Mouse (Mus musculus) 416B (cell line): ENCODE measurements around the gene Erbb2.
A peak's percentile ranks its signal among the peaks of the same experiment; 100 is the strongest.
"Not testable (repeated sequence)": the region's sequence is repeated elsewhere in the genome, so short reads cannot be mapped to it uniquely, and the experiment has no call there.

ENCODE experiments used
- DNase-seq: peaks from one replicate; pipeline ENCODE4 v3.0.0; 2011; ENCODE audit warnings: low read depth

Erbb2 gene

DNA sequence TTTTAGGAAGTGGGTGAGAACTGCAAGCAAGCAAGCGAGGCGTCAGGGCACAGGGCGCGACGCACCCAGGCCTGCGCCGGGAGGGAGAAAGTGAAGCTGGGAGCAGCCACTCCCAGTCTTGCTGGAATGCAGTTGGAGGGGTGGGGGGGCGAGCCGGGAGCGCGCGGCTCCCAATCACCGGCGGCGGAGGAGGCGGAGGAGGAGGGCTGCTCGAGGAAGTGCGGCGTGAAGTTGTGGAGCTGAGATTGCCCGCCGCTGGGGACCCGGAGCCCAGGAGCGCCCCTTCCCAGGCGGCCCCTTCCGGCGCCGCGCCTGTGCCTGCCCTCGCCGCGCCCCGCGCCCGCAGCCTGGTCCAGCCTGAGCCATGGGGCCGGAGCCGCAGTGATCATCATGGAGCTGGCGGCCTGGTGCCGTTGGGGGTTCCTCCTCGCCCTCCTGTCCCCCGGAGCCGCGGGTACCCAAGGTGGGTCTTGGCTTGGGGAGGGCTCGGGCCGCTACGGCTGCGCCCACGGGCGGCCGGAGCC, at the start of gene Erbb2:
Gene Erbb2 (plus strand): TSS at position 198 of the 524 bp plus-strand sequence.
- no peak for DNase-seq

DNA sequence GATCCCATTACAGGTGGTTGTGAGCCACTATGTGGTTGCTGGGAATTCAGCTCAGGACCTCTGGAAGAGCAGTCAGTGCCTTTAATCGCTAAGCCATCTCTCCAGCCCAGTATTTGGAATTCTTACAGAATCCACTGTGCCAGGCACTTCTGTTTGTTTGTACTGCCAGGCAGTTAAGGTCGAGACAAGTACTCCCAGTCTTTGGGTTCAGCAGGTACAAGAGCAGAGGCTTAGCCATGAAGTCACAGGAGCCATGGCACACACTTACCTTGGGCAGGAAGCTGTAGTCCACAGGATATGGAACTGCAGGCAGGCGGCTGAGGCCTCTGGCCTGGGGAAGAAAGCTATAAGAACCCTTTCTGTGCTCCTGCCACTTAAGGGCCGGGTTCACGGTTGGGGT, 48.5 kb upstream of the Erbb2 start:
- DNase-seq: no peak

- no peak for DNase-seq
Measured at GRCm38 (mm10) chr11:98364410-98364809, 47.9 kb upstream of the Erbb2 start.

DNA sequence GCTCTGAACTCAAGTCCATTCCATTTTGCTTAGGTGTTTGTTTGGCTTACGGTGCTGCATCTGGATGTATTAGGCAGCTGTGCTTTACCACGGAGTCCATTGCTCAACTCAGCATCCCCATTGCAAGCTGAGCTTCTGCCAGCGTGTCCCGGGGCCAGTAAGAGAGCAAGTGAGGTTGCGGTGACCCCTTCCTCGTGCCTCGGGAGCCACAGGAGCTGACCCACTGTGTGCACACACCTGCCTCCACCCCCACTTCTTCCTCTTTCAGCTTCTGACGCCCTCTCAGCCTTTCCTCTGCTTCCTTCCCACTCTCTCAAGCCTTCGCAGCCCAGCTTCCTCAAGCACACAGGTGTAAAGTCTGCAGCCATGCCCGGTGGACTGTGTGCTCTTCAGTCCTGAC, 46.0 kb upstream of the Erbb2 start:
- DNase-seq: peak; percentile 34

DNA sequence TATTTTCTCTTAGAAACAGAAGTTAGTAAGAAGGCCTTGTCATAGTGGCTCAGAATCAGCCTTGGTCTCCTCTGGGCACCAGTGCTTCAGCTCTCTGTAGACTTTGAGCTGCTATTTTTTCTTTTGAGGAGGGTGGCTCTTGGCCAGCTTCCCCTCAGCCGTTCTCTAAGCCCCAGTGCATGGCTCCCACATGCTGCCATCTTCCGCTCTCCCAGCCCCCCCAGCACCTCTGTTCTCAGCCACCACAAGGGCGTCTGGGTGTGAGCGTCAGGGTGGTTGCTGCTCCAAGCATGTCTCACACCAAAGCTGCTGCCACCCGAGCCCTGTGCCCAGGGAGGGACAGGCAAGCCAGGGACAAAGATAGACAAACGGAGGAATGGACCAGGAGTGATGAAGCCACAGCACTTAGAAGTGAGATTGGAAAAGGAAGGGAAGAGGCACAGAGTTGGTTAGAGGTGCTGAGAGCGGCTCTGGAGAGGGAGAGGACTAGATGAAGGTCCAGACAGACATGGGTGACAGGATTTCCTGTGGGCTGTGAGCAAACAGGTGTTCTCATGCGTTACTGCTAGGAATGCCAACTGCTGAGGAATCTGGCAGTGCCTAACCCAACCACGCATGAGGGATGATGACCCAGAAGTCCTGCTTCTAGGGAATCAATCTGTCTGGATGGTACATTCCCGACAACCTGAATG, 45.0 kb upstream of the Erbb2 start:
- no peak for DNase-seq

DNA sequence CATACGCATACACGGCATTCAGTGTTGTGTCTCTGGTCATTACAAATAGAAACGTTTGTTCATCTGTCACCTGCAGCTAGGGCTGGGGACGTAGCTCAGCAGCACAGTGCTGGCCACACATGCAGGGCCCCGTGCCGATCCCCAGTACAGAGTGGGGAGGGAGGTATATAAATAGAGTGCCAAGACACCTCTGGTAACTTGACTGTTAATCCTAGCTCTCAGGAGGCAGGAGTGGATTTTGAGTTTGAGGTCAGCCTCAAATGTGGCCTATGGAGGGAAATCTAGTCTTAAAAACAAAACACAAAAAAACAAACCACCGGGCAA, 44.4 kb upstream of the Erbb2 start:
- DNase-seq: no peak

DNA sequence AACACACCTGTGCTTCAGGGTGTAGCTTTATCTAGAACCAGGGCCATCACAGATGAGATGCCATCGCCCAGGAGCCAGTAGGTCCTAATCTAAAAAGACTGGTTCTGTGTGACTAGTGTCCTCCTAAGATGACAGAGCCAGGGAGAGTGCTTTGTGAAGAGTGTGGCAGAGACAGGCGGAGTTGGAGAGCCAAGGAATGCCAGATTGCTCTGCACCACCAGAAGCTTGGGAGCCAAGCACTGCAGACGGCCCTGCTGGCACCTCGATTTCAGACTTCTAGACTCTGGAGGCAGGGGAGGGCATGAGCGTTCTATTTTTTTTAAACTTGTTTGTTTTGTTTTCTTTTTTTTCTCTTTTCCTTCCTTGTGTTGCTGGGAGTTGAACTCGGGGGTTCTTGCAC, 42.9 kb upstream of the Erbb2 start:
- DNase-seq: no peak

GRCm38 (mm10) chr11:98370588-98370987, 41.7 kb upstream of the Erbb2 start:
- DNase-seq: no peak

DNA sequence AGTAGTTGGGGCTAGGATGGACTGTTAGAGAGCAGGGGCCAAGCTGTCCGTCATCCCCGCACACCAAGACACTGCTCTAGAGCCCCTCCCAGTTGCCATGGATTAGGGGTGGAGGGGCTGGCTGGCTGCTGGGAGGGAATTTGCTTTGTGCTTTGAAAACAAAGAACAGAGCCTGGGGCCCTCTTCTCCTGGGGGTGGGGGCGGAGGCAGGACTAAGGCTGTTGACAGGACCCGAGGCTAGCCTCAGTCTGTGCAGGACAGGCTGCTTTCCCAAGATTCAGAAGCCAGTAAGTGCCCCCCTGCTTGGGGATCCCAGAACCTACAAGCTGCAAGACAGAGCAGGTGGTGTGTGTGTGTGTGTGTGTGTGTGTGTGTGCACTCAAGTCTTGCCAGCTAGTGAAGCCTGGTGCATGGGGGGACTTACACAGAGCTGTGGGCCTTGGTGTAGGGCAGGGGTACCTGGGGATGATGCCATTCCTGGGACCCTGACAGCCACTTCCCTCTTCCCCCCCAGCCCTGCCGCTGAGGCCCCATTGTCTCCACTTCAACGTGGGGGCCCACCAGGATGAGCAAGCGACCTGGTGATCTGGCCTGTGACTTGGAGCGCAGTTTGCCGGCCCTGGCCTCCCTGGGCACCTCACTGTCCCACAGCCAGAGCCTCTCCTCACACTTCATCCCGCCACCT, 40.6 kb upstream of the Erbb2 start:
- DNase-seq: no peak

DNA sequence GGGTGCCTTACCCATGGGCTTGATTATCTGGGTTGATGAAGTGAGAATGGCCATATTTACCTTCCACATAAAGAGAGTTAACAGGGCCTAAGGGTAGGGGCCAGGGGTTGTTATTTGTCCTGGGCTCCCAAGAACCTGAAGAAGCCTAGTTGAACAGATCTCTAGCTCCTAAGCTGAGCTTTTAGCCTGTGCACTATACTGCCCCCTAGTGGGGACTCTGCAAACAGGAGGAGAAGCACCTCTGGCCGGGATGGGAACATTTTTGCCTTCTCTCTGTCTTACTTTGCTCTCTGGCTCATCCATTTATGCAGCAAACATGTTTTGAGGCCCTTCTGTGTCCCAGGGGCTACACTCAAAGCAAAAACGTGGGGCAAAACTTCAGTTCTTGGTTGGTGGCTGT, 39.9 kb upstream of the Erbb2 start:
- DNase-seq: peak; percentile 73

DNA sequence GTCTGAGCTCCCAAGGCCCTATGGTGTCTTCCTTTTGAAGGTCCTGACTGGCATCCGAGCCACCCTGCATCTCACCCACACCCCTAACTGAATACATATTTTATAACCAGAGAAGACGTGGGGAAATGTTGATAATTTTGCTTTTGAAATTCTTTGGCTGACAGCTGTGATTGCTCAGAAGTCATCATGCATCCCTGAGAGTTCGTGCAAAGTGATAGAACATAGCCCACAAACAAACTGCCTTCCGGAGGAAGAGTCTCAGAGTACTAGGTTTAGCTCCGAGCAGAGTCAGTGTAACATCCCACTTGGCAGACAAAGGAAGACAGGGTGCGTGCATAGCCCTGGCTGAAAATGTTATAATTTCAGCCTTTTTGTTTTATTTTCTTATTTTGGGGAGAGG, 39.0 kb upstream of the Erbb2 start:
- no peak for DNase-seq

GRCm38 (mm10) chr11:98374266-98374665, 38.0 kb upstream of the Erbb2 start:
- no peak for DNase-seq

DNA sequence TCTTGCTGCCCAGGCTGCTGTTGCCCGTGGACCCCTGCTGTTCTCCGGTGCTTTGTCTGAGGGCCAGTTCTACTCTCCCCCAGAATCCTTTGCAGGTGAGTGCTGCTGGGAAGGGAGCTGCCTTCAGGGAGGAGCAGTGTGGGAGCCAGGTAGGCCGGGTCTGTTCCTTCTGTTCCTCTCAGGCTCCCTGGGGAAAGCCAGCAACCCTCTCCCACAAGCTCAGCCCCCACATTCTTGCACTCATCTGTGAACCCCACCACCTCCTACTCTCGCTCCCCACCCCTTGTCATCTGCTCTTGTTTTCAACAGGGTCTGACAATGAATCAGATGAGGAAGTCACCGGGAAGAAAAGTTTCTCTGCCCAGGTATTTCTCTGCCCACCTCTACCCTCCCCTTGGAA, 35.5 kb upstream of the Erbb2 start:
- DNase-seq: no peak

DNA sequence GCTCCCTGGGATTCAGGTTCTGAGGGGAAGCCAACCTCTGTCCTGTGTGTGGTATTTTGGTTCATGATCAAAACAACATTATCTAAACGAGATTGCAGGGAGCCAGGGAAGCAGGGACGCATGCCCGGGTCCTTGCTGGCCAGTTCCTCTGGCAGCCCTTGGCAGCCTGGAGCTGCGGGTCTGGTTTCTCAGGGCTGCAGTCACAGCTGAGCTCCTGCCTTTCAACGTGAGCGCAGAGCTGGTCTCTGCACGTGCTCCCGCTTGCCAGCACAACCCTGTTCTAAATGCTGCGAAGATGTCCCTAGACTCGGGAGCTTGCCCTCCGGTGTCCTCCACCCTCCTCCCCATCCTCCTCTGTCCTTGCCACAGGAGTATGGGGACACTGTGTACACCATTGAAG, 34.5 kb upstream of the Erbb2 start:
- DNase-seq: no peak

GRCm38 (mm10) chr11:98379379-98379778, 32.9 kb upstream of the Erbb2 start:
- DNase-seq: no peak

DNA sequence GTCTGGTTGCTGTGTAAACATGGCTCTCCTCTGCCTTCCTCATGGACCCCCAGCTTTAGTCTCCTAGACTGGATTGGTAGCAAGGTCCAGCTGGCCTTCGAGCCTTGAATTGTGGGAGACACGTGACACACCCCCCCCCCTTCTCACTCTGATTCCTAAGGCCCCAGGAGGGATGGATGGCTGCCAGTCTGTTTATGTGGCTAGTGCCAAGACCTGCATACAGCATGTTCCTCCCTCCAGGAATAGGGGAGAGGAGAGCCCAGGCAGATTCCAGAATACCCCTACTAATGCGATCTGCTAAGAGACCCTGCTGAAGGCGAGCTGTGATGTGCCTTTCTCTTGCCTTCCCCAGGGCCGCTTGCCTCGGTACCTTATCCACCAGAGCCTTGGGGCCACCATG, 32.2 kb upstream of the Erbb2 start:
- DNase-seq: no peak

DNA sequence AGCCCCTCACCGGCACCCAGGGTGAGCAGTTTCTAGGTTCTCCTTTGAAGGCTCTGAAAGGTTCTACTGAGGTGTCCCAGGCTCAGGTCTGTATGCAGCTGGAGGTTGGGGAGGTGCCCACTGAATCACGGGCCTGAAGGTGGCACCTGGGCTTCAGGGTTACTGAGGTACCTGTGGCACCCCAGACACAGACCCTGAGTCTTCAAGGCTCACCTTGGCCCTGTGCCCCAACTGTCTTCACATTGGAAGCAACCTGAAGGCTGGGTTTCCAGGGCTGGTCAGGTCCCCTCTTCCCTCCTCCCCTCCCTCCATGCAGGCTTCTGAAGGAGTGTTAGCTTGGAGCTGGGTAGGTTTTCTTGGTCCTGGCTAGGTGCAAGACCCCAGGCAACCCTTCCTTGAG, 30.6 kb upstream of the Erbb2 start:
- DNase-seq: no peak

GRCm38 (mm10) chr11:98382405-98382804, 29.9 kb upstream of the Erbb2 start:
- not testable (repeated sequence) for DNase-seq

GRCm38 (mm10) chr11:98383261-98384030, 28.8 kb upstream of the Erbb2 start, which contains the start of gene Tcap:
Gene Tcap, plus strand, starts transcription at chr11:98383811.
- DNase-seq: no peak

- DNase-seq: no peak
Measured at GRCm38 (mm10) chr11:98384216-98384615, 28.1 kb upstream of the Erbb2 start.

DNA sequence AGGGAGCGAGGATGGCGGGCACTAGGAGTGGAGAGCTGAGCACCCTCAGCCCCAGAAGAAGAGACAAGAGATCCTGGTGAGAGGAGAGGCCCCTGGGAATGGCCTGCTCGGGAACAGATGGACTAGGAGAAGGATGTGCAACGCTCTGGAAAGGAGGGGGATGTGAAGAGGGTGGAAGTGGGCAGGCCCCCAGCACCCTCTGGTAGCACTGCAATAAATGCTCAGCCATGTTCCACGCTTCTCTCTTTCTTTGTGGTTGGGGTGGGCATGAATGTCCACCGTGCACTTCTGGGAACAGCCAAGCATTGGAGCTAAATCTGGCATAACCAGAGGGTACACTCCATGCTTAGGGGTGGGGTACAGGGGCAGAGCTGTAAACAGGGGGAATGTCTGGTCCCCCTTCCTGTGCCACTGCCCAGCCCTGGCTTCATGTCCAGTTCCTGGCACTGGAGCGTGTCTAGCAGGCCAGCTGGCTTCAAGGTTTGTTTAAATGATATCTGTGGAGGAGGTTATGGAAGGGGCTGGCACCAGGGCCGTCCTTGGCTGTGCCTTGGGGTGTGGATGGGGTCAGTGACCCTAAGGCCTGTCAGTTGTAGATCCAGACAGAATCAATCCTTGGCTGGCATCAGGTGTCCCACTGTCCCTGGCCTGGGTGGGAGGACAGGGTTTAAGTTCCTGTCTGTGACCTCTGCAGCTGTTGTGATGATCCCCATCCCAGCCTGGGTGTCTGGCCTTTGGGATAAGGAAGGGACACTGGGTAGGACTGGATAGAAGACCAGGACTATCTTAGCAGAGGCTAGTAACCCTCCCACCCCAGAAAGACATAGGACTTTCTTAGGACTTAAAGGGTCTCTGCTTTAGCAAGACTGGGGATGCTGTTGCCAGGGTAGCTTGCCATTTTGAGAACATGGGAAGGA, 27.3 kb upstream of the Erbb2 start:
- no peak for DNase-seq
